Mouse (Mus musculus) liver (tissue): ENCODE data around the gene Tulp2.

Source experiments
- DNase-seq: peaks from one replicate; pipeline ENCODE4 v3.0.0-alpha.2; 2020; ENCODE audit warnings: mixed read lengths

Tulp2 gene

GRCm38 (mm10) chr7:45560241-45560640 lies 78.6 kb downstream of the Tulp2 start:
- DNase-seq, result no peak

GRCm38 (mm10) chr7:45560843-45561623 lies 79.4 kb downstream of the Tulp2 start:
- DNase-seq, result peak; percentile 86

GRCm38 (mm10) chr7:45561624-45562520 lies 80.2 kb downstream of the Tulp2 start:
- peak; percentile 65 for DNase-seq

- DNase-seq, result no peak
Measured at GRCm38 (mm10) chr7:45564811-45565210, 83.1 kb downstream of the Tulp2 start.

GRCm38 (mm10) chr7:45565446-45565845 lies 83.8 kb downstream of the Tulp2 start:
- DNase-seq, result no peak

GRCm38 (mm10) chr7:45567112-45567779 lies 85.6 kb downstream of the Tulp2 start:
- DNase-seq, result no peak

- DNase-seq, result peak; percentile 96
Measured at GRCm38 (mm10) chr7:45567780-45568516, 86.3 kb downstream of the Tulp2 start.

GRCm38 (mm10) chr7:45568601-45569473 lies 87.2 kb downstream of the Tulp2 start:
- peak; percentile 52 for DNase-seq

- peak; percentile 88 for DNase-seq
Measured at GRCm38 (mm10) chr7:45570103-45570741, 88.5 kb downstream of the Tulp2 start, which contains the start of gene Bcat2. Gene Bcat2, plus strand, starts transcription at chr7:45570153.

GRCm38 (mm10) chr7:45571966-45572365 lies 90.3 kb downstream of the Tulp2 start:
- no peak for DNase-seq
